Mouse (Mus musculus): ENCODE measurements around the gene Best1. TPM values are rescaled to one million over a fixed set of nuclear protein-coding genes. Genes with fewer than 3 reads are reported as not detected.

The Best1 gene
- total RNA-seq (2023) = not detected

GRCm38 (mm10) chr19:10001206-10001969, at the start of gene Best1, which contains the start of gene Rab3il1:
Gene Best1 (minus strand): TSS chr19:10001633.
Gene Rab3il1 (plus strand): TSS chr19:10001669.

GRCm38 (mm10) chr19:10041388-10042148, 40.1 kb upstream of the Best1 start, which contains the start of gene Fads3:
Gene Fads3 (plus strand): TSS chr19:10041569.

GRCm38 (mm10) chr19:9980258-9980657, 21.2 kb downstream of the Best1 start, which contains the start of gene Fth1:
Gene Fth1 (plus strand): TSS chr19:9980598.

Other genes with a start within 250 kb of the Best1 start
- not detected for gene Scgb2a2, start 154.1 kb downstream of the Best1 start, total RNA-seq (2023)
- gene Incenp, start 102.1 kb downstream of the Best1 start, total RNA-seq (2023) = 10 to 100 TPM; 32.3 to 41.1 TPM
- 1,000 to 10,000 TPM; 1,869 to 2,215 TPM for gene Fth1, start 21.0 kb downstream of the Best1 start, total RNA-seq (2023)
- gene Rab3il1, start within 50 bp of the Best1 start, total RNA-seq (2023) = under 1 TPM in 1 of 2 experiments, not detected in 1; 0.64 TPM
- 1 to 10 TPM in 1 of 2 experiments, under 1 TPM in 1; 0.39 to 1.2 TPM for gene Fads3, start 39.9 kb upstream of the Best1 start, total RNA-seq (2023)
- under 1 TPM; 0.24 to 0.44 TPM for gene Fads2, start 100.1 kb upstream of the Best1 start, total RNA-seq (2023)
- gene Fads1, start 181.3 kb upstream of the Best1 start, total RNA-seq (2023) = 1 to 10 TPM; 3.8 to 5.5 TPM
- gene Tmem258, start 202.4 kb upstream of the Best1 start, total RNA-seq (2023) = 100 to 1,000 TPM; 106 TPM
- 10 to 100 TPM; 23.9 to 27.2 TPM for gene Fen1, start 202.5 kb upstream of the Best1 start, total RNA-seq (2023)
- gene Myrf, start 239.1 kb upstream of the Best1 start, total RNA-seq (2023) = not detected